Mouse (Mus musculus): ENCODE results near the gene Gcdh.
A peak's percentile ranks its signal among the peaks of the same experiment; 100 is the strongest.

Gene Gcdh

DNA sequence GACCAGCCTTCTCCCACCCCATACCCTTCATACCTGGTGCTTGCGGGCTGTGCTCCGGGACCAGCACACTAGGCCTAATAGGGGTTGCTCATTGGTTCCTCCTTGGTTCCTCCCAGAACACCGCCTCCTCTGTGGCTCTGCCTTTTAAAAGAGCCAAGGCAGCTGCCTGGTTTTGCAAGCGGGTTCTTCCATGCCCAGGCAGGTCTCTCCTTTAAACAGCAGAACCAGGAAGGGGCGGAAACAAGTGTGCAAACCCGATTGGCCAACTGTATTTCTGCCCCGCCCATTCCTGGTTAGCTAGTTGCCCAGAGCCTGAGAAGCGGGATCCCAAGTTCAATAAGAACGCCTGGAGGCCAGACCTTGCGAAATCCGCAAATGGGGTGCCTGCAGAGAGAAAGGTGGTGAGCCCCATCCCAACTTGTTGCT, at the start of gene Gcdh:
Gcdh (minus strand) TSS at position 213 of the 426 bp plus-strand sequence.
- peak; percentile 94 for DNase-seq

DNA sequence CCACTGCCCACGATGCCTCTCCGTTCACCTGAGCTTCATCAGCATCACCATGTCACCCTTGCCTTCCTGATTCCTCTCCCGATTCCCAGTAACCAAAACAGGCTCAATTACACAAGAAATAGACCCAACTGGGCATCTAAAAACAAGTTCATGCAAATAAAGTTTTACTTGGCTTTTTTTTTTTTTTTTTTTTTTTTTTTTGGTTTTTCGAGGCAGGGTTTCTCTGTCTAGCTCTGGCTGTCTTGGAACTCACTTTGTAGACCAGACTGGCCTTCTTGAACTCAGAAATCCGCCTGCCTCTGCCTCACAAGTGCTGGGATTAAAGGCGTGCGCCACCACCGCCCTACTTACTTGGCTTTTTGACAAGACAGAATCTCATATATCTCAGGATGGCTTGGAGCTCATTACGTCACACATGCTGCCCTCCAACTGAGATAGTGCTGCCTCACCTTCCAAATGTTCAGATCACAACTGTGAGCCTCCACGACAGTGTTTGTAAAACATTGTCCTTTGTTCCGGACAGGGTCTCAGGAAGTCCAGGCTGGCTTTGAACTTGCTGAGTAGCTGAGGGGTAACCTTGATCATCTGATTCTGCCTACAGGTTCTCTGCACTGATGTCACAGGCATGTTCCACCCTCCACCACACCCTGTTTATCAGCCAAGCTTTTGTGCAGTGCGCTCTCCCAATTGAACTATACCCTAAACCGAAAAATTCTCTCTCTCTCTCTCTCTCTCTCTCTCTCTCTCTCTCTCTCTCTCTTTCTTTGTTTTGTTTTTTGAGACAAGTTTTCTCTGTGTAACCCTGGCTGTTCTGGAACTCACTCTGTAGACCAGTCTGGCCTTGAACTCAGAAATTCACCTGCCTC, 44.1 kb upstream of the Gcdh start:
- DNase-seq: no peak

DNA sequence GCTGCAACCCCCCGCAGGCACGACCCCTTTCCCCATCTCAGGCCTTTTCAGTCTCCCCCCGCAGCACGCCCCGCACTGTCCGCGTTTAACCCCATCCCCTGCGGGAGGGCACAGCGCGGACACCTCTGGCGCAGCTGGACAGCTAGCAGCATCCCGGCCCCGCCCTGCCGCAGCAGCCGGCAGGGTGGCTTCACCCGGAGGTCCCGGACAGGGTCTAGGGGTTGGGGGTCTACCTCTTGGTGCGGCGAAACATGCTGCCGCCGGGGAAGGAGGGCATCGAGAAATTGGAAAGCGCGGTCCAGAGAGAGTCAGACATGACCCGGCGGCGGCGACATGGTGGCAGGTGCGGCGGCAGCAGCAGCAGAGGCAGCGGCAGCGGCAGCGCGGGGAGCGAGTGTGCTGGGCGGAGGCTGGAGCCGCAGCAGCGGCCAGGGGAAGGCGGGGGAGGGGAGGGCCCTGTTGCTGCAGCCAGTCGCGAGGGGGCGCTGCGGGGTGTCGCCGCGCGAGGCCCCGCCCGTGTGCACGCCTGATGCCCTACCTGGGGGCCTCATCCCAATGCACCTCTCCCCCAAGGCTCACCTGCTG, 43.3 kb upstream of the Gcdh start, which contains the start of gene Mast1:
Mast1 (minus strand) TSS at position 398 of the 585 bp plus-strand sequence.
- peak; percentile 58 for DNase-seq

DNA sequence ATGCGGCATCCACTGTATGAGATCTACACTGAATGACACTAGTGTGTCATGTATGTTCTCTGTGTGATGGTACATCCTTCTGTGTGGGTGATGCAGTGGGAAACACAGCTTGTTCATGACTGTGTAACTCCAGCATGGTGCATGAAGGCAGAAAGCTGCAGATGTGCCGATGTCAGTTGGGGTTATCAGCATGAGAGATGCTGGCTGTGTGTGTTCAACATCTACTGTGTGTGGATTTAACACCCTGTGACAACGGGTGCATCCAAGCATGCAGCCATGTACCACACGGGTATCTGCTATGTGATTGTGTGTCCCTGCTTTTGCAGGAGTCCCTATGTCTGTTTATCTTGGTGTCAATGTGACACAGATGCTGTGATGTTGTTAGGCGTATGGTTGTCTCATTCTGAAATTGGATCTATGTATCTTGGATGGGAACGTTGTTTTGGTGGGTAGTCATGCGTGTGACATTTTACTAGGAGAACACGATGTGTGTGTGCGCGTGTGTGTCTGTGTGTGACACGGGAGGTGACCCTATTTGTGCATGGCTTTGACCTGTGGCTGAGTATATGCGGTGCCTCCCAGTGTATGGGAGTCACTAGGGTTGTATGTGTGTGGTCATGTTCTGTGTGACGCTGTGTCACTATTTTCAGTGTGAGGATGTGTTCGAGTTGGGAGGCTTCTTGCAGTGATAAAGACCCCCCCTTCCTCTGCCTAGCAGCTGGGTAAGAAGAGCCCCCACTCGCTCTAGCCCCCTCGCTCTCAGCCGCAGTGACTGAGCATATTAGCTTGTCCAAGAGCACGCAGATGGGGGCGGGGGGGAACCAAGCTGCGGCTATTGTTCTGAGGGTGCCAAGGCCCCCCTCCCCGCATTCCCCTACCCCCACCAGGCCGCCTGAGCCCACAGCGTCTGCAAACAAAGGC, 42.6 kb upstream of the Gcdh start:
- no peak for DNase-seq

DNA sequence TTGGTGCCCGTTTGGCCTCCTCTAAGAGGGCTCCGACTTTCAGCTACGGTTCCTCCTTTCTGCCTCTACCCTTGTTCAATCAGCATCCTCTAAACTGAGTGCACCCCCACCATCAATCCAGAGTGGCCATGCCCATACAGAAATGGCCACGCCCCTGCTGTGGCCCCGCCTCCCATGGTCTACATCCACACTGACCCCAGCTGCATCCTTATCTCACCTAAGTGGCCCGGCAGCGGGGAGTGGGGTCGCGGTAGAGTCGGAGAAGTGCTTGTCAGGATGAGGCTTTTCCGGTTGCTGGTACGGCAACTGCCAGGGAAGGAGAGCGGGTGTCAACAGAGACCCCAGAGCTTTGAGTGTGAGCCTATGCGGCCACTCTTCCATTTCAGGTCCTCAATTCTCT, 41.8 kb upstream of the Gcdh start:
- DNase-seq: no peak

DNA sequence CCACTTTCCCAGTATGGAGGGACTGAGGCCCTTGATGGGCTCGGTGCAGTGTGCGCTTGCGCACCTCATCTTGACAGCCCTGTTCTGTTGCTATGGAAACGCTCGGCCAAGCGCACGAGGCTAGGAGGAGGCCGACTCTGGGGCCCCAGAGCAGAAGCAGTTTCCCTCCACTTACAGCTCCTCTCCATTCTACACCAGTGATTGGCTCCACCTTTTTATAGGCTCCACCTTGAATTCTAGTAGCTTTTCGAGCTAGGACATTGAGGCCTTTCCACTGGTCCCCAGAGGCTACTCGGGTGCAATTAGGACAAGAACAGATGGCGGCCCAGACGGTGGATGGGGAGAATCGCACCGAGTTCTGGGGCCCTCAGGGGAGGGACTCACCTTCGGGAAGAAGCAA, 41.1 kb upstream of the Gcdh start:
- no peak for DNase-seq

DNA sequence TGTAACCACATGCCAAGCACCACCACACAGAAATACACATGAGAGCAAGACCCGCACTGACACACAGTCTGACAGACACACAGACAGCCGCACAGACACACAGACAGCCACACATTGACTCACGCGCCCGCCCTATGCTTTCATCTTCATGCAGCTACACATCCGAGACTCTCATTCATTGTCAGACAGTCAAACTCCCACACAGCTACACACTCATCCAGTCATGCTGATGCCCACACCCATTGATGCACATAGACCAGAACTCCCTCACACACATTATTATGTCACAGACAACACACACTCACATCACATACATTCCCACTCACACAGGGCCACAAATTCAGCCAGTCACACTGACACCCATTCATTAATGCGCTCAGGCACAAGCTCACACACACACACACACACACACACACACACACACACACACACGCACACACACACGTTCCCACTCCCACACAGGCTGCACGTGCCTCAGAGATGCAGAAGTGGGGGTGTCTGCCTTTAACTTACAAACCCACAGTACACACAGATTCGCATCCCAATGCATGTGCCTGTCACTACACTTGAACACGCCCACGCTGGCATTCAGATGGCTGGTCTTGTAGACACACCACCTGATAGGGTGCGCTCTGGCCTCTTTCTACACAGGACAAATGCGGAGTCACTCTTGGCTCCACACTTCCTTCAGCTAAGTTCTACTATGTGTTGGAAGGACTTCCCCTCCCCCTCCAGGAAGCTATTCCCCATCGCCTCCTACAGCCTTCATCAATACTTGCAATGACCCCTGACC, 40.2 kb upstream of the Gcdh start:
- no peak for DNase-seq

DNA sequence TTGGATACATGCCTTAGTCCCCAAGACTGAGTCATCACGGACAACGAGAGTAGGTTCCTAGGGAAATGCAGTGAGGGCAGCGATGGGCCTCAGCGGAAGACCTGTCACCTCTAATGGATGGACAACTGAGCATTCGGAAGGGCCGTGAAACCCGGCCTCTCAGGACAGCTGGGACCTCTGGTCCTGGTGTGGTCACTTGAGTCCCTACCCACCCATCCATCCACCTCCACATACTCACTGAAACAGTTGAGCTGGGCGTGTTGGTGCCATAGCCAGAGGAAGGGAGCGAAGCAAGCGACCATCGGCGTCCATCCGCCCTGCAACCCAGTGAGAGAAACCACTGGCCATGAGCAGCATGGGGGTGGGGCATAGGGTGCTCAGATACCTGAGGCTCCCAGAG, 36.9 kb upstream of the Gcdh start:
- DNase-seq: no peak

DNA sequence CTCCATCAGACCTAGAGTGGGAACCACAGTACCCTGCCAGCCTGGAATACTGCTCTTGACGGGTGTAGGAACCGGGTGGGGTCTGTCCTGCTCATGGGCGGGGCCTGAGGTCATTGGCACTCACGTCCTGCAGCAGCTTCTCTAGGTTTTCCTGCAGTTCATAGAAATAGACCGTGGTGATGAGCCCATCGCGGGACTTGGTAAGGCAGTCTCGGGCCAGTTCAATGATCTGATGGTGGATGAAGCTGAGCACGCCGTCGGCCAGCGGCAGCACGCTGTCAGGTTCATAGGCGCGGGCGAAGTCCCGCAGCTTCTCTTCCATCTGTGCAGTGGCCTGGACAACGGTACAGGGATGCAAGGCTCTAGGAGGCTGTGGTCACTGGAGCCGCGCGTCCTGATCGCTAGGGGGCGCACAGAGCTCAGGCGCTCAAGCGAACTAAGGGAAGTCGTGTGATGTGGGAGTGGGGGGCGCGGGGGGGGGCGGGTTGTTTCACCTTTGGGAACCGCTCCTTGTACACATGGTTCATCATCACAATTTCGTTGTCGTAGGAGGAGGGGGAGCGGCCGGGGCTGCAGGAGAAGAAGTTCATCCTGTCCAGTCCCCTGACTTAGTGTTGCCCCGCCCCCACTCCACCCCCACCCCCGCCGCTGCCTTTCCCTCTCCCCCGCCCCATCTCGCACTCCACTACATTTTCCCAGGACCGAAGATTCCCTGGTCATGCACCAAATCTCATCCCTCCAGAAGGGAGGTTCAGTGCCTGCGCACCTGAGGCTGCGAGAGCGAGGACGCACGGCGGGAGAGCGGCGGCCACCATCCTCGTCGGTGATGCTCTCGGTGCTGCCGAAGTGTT, 35.0 kb upstream of the Gcdh start:
- DNase-seq: peak; percentile 76

DNA sequence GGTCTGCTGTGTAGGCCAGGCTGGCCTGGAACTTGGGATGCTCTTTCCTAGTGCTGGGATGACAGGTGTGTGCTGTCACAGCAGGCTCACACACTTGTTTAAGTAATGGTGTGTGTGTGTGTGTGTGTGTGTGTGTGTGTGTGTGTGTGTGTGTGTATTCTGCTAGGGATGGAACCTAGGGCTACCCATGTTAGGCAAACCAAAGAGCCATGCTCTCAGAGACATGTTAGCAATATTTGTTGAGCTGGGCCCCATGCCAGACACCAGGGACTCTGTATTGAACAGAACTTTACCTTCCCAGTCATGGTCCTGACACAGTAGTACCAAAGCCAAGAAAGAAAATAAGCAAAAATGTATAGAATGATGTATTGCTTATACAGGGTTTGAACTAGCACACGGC, 33.8 kb upstream of the Gcdh start:
- no peak for DNase-seq

DNA sequence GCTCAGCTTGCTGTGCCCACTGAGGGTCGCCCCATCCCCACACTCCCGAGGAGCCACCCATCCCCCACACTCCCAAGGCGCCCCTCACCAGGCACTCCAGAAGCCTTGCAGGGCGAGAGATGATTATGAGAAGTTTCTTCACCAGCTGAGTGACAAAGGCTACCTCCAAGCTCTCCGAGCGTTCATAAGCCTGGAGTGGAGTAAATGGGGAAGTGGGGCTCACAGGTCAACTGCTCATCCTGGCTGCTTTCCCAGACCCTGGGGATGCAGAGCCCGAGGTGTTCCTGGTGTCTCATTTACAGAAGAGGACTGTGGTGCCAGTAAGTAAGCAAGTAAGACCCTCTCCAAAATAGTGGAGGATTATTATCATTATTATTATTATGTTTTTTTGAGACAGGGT, 31.8 kb upstream of the Gcdh start:
- no peak for DNase-seq

DNA sequence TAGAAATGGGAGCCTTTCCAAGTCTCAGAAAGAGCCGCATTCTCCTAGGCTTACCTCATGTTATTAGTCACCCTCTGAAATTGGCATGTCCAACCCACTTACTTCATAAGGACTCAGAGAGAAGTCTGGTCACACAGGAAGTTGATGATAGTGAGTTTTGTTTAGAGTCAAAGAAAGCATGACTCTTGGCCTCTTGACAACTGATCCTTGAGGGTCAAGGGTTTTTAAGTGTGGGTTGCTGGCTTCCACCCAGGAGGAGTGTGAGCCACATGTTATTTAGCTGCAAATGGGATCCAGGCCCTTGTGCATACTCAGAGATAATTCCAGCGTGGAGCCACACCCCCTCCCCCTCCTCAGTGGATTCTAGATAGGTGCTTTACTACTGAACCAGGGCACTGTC, 27.9 kb upstream of the Gcdh start:
- DNase-seq: no peak

DNA sequence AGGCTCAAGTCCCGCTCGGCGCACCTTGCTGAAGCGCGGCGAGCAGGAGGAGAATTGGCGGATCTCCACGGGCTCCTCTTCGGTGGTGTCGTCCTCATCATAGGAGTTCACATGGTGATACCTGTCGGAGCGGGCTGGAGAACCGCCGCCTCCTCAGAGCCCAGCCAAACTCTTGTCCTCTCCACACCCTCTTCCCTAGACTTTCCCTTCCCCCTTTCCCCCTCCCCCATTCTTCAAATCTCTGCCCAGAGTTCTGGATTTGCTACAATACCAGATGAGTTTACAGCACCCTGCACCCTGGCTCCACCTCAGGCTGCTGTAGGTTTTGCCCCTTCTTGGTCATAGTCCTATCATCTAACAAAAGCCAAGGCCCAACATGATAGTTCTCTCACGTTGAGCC, 24.9 kb upstream of the Gcdh start:
- no peak for DNase-seq

DNA sequence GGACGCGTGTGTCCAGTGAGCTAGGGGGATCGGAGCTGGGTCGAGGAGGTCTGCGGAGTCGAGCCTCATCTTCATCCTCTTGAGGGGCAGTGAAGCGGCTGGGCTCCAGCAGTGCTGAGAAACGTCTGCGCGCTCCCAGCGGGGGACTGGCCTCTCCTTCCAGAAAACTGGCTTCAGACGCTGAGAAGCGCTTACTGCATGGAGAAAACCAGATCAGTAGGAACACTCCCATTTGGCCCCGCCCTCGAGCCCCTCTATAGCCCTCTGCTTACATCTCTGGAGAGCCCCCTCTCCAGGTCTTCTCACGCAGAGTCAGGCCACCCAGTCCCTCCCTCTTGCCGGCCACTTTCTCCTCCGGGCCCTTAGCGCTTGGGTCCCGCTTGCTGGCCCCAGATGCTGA, 24.1 kb upstream of the Gcdh start:
- no peak for DNase-seq

DNA sequence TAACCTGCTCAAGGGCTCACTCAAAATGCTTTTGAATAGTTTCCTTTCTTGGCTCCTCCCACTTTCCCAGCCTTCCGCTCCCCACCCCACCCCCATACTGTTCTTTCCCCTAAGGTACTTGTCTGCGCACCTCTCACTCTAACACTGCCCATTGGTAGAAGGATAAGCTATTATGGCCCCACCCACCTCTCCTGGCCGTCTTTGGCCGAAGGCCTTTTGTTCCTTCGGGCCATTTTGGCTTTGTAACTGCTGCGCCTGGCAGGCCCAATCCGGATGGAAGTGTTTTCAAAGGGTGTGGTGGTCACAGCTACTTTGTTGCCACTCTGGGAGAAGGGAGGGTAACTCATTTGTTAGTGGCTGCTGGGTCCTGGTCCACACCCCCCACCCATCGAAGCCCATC, 21.5 kb upstream of the Gcdh start:
- DNase-seq: no peak

DNA sequence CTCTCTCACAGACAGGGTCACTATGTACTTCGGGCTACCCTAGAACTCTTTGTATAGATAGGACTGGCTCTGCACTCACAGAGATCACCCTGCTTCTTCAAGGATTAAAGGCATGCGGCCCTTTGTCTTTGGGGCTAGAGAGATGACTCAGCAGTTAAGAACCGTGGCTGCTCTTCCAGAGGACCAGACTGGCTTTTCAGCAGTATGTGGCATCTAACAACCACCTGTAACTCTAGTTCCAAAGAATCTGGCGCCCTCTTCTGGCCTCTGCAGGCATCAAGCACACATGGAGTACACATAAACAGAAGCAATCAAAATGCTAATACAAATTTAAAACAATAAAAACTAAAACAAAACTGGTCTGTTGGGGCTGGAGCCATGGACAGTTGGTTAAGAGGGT, 20.2 kb upstream of the Gcdh start:
- peak; percentile 38 for DNase-seq

DNA sequence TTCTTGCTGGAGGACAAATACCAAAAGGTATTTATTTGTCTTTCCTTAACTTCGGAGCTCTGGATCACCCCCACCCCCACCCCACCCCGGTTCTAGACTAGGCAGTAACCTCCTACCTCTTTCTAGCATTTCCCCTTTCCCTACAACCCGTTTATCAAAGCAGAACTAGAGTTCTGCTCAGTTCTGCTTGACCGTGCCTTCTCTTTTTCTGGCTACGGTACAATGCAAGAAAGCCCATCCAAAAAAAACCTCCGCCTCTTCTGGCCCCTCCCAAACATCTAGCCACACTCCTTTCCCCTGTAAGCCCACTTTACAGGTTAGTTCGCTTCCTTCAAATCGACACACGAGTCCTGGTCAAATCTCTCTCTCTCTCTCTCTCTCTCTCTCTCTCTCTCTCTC, 19.8 kb upstream of the Gcdh start:
- DNase-seq: no peak

DNA sequence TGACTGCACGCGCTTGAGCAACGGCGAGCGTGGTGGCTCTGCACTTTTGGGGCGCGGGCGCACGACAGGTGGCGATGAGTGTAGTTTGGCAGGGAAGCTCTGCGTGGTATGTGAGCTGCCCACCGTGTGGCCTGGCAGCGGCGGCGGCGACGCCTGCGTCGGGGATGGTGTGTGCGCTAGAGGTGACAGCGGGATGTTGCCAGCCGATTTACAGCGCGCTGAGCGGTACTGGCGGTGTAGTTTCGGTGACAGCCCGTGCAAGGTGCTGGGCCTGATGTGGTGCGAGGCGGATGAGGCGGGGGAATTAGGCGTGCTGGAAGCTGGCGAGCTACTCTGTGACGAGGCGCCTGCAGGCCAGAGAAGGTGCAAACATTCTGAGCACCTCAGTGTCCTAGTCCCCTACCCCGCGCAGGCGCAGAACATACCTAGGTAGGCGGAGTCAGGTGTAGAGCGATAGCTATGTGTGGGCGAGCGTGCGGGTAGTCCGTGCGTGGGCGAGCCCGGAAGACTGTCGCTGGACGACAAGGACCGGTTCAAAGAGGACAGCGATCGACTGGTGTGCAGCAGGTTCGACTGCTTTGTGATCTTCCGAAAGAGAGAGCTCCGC, 19.3 kb upstream of the Gcdh start:
- peak; percentile 81 for DNase-seq

DNA sequence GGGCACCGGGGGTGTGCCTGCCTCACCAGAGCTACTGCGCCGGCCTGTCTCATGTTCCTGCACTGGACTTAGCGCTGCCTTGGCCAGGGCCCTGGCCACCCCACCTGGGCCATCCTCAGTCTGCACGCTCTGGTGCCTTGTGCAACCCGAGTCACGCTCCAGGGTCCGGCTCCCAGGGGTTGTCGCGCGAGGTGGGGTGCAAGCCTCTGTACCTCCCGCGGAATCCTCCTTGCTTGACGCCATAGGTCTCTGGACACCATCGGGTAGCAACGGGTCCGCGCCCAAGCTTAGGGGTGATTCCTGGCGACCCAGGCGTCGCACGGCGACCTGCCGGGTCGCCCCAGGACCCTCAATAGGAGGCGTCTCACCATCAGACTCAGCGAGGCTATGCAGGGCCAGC, 18.7 kb upstream of the Gcdh start:
- no peak for DNase-seq

DNA sequence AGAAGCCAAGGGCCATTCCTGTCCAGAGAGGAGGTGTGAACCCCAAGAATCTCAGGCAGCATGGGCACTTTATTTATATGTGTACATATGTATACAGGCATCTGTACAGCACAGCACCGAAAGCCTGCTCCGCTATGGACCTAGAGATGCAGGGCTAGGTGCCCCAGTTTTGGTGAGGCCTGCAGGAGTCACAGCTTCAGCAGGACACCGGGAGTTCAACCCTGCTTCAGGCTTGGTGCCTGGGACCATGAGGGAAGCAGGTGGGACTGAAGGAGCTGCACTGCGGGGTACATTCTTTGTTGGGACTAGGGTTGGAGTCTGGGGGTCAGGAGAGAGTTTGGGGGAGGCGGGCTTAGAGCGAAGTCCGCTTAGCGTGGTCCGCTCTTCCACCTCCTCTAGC, 18.1 kb upstream of the Gcdh start:
- no peak for DNase-seq

DNA sequence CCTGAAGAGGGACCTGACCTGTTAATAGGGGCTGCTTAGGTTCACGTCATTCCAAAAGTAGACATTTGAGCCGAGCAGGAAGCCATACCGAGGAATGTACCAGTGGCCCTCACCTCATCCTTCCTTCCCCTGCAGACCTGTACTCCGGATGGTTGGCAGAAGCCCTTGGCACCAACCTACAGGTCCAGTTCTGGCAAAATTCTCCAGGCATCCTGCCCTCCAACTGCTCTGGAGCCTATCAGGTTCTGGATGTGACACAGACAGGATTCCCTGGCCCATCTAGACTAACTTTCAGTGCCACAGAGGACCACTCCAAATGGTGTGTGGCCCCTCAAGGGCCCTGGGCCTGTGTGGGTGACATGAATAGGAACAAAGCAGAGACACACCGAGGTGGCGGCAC, 16.8 kb upstream of the Gcdh start:
- no peak for DNase-seq
